ENCODE assay signal across 8 mouse cellular contexts in the genomic region with DNA sequence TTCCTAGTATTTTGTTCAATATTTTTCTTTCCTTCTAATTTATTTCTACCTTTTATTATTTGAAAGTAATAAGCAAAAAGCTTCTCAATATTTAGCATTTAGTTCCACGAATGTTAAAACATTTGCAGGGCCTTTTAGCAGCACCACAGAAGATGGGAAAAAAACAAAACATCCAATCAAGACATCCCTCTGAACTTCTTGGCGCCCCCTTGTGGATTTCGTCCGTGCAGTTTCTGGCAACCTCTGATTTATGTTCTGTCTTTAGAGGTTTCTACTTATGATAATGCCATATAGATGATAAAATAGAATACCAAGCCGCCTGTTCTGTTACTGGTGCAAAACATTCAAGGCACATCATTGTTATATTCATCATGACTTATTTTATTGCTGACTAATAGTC.
DNase-seq lines count a peak whose midpoint lies in the region; ATAC-seq and TF ChIP-seq lines count a peak whose summit lies in the region.

No protein-coding gene starts in this region.

- in situ Hi-C loops in Patski (cut with MboI; ENCODE audit: low pct_unique_long_range_greater_than_20kb), result no loop called here

- peak; percentile 47 for DNase-seq in heart, postnatal 4 days
- no peak for DNase-seq in heart, postnatal 25 days (ENCODE audit: low spot score)
- DNase-seq in 3T3-L1 (ENCODE audit: low read depth, low spot score) (peak; percentile 84), Patski (ENCODE audit: low read depth, low spot score) (no peak)
- DNase-seq in layer of hippocampus, adult 18-20 months (ENCODE audit: low spot score in 2 of 2), result peak; percentile 1 to 66
- peak; percentile 43 for DNase-seq in neural tube, embryonic 11.5 days (ENCODE audit: low spot score)
- DNase-seq in T-cell, adult 2 months (ENCODE audit: low spot score), result no peak

- no peaks in the 10 kb centered on the region for H3K4me1 ChIP-seq in neural tube, embryonic 11.5 days (ENCODE audit: control insufficient read depth, insufficient read depth, low read length)

- no peak overlapping the region for H3K4me2 ChIP-seq in neural tube, embryonic 11.5 days (ENCODE audit: low read depth)

- H3K27ac ChIP-seq in neural tube, embryonic 11.5 days (ENCODE audit: low read depth, low read length), result no peak overlapping the region

- WGBS in neural tube, embryonic 11.5 days, result 13% methylated on average over 5 of the region's 5 CpGs

- H3K9ac ChIP-seq in neural tube, embryonic 11.5 days (ENCODE audit: low read length), result no peak overlapping the region

- no peaks in the 10 kb centered on the region for H3K27me3 ChIP-seq in Patski
- H3K27me3 ChIP-seq in neural tube, embryonic 11.5 days (ENCODE audit: control insufficient read depth, insufficient read depth, low read length), result no peaks in the 10 kb centered on the region

- intact Hi-C loops in heart, postnatal 25 days (cut with DNase I), result no loop called here

- no peak overlapping the region for H3K4me3 ChIP-seq in neural tube, embryonic 11.5 days (ENCODE audit: low read depth, low read length)

- H3K9me3 ChIP-seq in neural tube, embryonic 11.5 days (ENCODE audit: control insufficient read depth, low read length), result no peaks in the 10 kb centered on the region

- peak; percentile 69 for TF ChIP-seq CTCF in Patski (IDR thresholded peaks at IDR 0.05)

- POLR2A ChIA-PET in Patski (lab: Charles Lee), result no interaction called here

- no peak for ATAC-seq in Patski
- peak; percentile 62; the same call in 1 of the 2 replicates for ATAC-seq in common myeloid progenitor, adult 5-6 weeks (replicated peaks; ENCODE audit: low read depth, poor library complexity, severe bottlenecking)
- ATAC-seq in neural tube, embryonic 11.5 days (ENCODE audit: insufficient read depth, low FRiP score, low TSS enrichment), result no peak

- CTCF ChIA-PET in Patski (lab: Charles Lee), result interaction anchor here (1.1 kb wide), 1 partner anchor 9 kb away, joined by 3 read pairs; no protein-coding TSS in a partner anchor

- H3K36me3 ChIP-seq in neural tube, embryonic 11.5 days (ENCODE audit: control insufficient read depth, insufficient read depth, low read length), result no peaks in the 10 kb centered on the region

Comparison
In these comparisons a context has a peak if more than half of its experiments do, and no peak if none do; other contexts are left out.
1. DNase-seq: peak in heart, postnatal 4 days (single experiment), 3T3-L1 (single experiment), layer of hippocampus, adult 18-20 months (2 of 2) and neural tube, embryonic 11.5 days (single experiment); none in heart, postnatal 25 days (single experiment), Patski (single experiment) and T-cell, adult 2 months (single experiment).